Mouse (Mus musculus): Measurements from ENCODE around the gene Ksr1. TPM values are rescaled to one million over a fixed set of nuclear protein-coding genes. Genes with fewer than 3 reads are reported as not detected.
A peak's percentile ranks its signal among the peaks of the same experiment; 100 is the strongest.

The Ksr1 gene
- polyA plus RNA-seq, 1 experiment from 2014 or later: 0.67 TPM

- no peak; the same call in 1 of the 2 replicates for ATAC-seq (ENCODE audit: low FRiP score, low TSS enrichment)
- Histone ChIP-seq H3K27me3 (ENCODE audit: control insufficient read depth, insufficient read depth, low read length) (no peaks in the 10 kb centered on the region), H3K4me1 (replicated peaks; ENCODE audit: control insufficient read depth, insufficient read depth) (no peaks in the 10 kb centered on the region), H3K4me2 (replicated peaks; ENCODE audit: low read depth) (no peak overlapping the region), H3K9ac (ENCODE audit: low read length) (no peak overlapping the region), H3K36me3 (ENCODE audit: control insufficient read depth, insufficient read depth, low read length) (no peaks in the 10 kb centered on the region), H3K27ac (replicated peaks) (peak overlapping the region; percentile 53; the same call in 1 of the 2 replicates), H3K9me3 (ENCODE audit: control insufficient read depth, low read length) (no peaks in the 10 kb centered on the region), H3K4me3 (ENCODE audit: low read depth, low read length) (no peak overlapping the region)
- no peak for TF ChIP-seq CTCF (IDR thresholded peaks at IDR 0.05; ENCODE audit: low read depth)
- no peak for TF ChIP-seq EP300 (optimal IDR thresholded peaks at IDR 0.05)
- DNase-seq (ENCODE audit: low spot score): no peak
- 49% methylated on average over 11 of the region's 11 CpGs for WGBS
Observed at GRCm38 (mm10) chr11:79065463-79066190, 80.6 kb downstream of the Ksr1 start.

GRCm38 (mm10) chr11:79064311-79064710 lies 81.9 kb downstream of the Ksr1 start:
- no peak for ATAC-seq (ENCODE audit: low FRiP score, low TSS enrichment)
- Histone ChIP-seq H3K9me3 (ENCODE audit: control insufficient read depth, low read length) (no peaks in the 10 kb centered on the region), H3K36me3 (ENCODE audit: control insufficient read depth, insufficient read depth, low read length) (no peaks in the 10 kb centered on the region), H3K4me2 (replicated peaks; ENCODE audit: low read depth) (no peak overlapping the region), H3K9ac (ENCODE audit: low read length) (no peak overlapping the region), H3K27me3 (ENCODE audit: control insufficient read depth, insufficient read depth, low read length) (no peaks in the 10 kb centered on the region), H3K4me1 (replicated peaks; ENCODE audit: control insufficient read depth, insufficient read depth) (no peaks in the 10 kb centered on the region), H3K4me3 (ENCODE audit: low read depth, low read length) (no peak overlapping the region), H3K27ac (replicated peaks) (no peak overlapping the region)
- no peak for DNase-seq (ENCODE audit: low spot score)
- TF ChIP-seq CTCF (IDR thresholded peaks at IDR 0.05; ENCODE audit: low read depth) (no peak), EP300 (optimal IDR thresholded peaks at IDR 0.05) (no peak)
- 65% methylated on average over 8 of the region's 8 CpGs for WGBS

- H3K4me3 ChIP-seq (ENCODE audit: low read depth, low read length): no peak overlapping the region
- ATAC-seq (ENCODE audit: low FRiP score, low TSS enrichment) (no peak), DNase-seq (ENCODE audit: low spot score) (no peak)
- TF ChIP-seq CTCF (IDR thresholded peaks at IDR 0.05; ENCODE audit: low read depth) (no peak), EP300 (optimal IDR thresholded peaks at IDR 0.05) (no peak)
- H3K4me1 ChIP-seq (replicated peaks; ENCODE audit: control insufficient read depth, insufficient read depth): no peaks in the 10 kb centered on the region
- WGBS: 67% methylated on average over 7 of the region's 7 CpGs
- H3K36me3 ChIP-seq (ENCODE audit: control insufficient read depth, insufficient read depth, low read length): no peaks in the 10 kb centered on the region
- H3K9me3 ChIP-seq (ENCODE audit: control insufficient read depth, low read length): no peaks in the 10 kb centered on the region
- H3K4me2 ChIP-seq (replicated peaks; ENCODE audit: low read depth): no peak overlapping the region
- H3K27ac ChIP-seq (replicated peaks): no peak overlapping the region
- no peaks in the 10 kb centered on the region for H3K27me3 ChIP-seq (ENCODE audit: control insufficient read depth, insufficient read depth, low read length)
- H3K9ac ChIP-seq (ENCODE audit: low read length): no peak overlapping the region
Observed at GRCm38 (mm10) chr11:79063616-79064015, 82.6 kb downstream of the Ksr1 start.

- no peaks in the 10 kb centered on the region for H3K36me3 ChIP-seq (ENCODE audit: control insufficient read depth, insufficient read depth, low read length)
- no peak overlapping the region for H3K4me2 ChIP-seq (replicated peaks; ENCODE audit: low read depth)
- no peaks in the 10 kb centered on the region for H3K27me3 ChIP-seq (ENCODE audit: control insufficient read depth, insufficient read depth, low read length)
- H3K4me1 ChIP-seq (replicated peaks; ENCODE audit: control insufficient read depth, insufficient read depth): no peaks in the 10 kb centered on the region
- TF ChIP-seq CTCF (IDR thresholded peaks at IDR 0.05; ENCODE audit: low read depth): no peak
- TF ChIP-seq EP300 (optimal IDR thresholded peaks at IDR 0.05): no peak
- H3K9ac ChIP-seq (ENCODE audit: low read length): no peak overlapping the region
- DNase-seq (ENCODE audit: low spot score): no peak
- WGBS: 86% methylated on average over 5 of the region's 5 CpGs
- no peak overlapping the region for H3K4me3 ChIP-seq (ENCODE audit: low read depth, low read length)
- H3K27ac ChIP-seq (replicated peaks): no peak overlapping the region
- H3K9me3 ChIP-seq (ENCODE audit: control insufficient read depth, low read length): no peaks in the 10 kb centered on the region
- no peak for ATAC-seq (ENCODE audit: low FRiP score, low TSS enrichment)
Observed at GRCm38 (mm10) chr11:79062897-79063296, 83.3 kb downstream of the Ksr1 start.

GRCm38 (mm10) chr11:79061839-79062238 lies 84.4 kb downstream of the Ksr1 start:
- TF ChIP-seq CTCF (IDR thresholded peaks at IDR 0.05; ENCODE audit: low read depth) (no peak), EP300 (optimal IDR thresholded peaks at IDR 0.05) (no peak)
- Histone ChIP-seq H3K27ac (replicated peaks) (no peak overlapping the region), H3K36me3 (ENCODE audit: control insufficient read depth, insufficient read depth, low read length) (no peaks in the 10 kb centered on the region), H3K4me2 (replicated peaks; ENCODE audit: low read depth) (no peak overlapping the region), H3K9ac (ENCODE audit: low read length) (no peak overlapping the region), H3K9me3 (ENCODE audit: control insufficient read depth, low read length) (no peaks in the 10 kb centered on the region), H3K27me3 (ENCODE audit: control insufficient read depth, insufficient read depth, low read length) (no peaks in the 10 kb centered on the region), H3K4me1 (replicated peaks; ENCODE audit: control insufficient read depth, insufficient read depth) (no peaks in the 10 kb centered on the region), H3K4me3 (ENCODE audit: low read depth, low read length) (no peak overlapping the region)
- no peak for ATAC-seq (ENCODE audit: low FRiP score, low TSS enrichment)
- DNase-seq (ENCODE audit: low spot score): no peak
- 74% methylated on average over 7 of the region's 7 CpGs for WGBS

- 68% methylated on average over 5 of the region's 5 CpGs for WGBS
- no peak overlapping the region for H3K9ac ChIP-seq (ENCODE audit: low read length)
- no peaks in the 10 kb centered on the region for H3K36me3 ChIP-seq (ENCODE audit: control insufficient read depth, insufficient read depth, low read length)
- H3K9me3 ChIP-seq (ENCODE audit: control insufficient read depth, low read length): no peaks in the 10 kb centered on the region
- H3K27me3 ChIP-seq (ENCODE audit: control insufficient read depth, insufficient read depth, low read length): no peaks in the 10 kb centered on the region
- no peak overlapping the region for H3K4me2 ChIP-seq (replicated peaks; ENCODE audit: low read depth)
- no peaks in the 10 kb centered on the region for H3K4me1 ChIP-seq (replicated peaks; ENCODE audit: control insufficient read depth, insufficient read depth)
- no peak overlapping the region for H3K27ac ChIP-seq (replicated peaks)
- no peak for ATAC-seq (ENCODE audit: low FRiP score, low TSS enrichment)
- no peak for DNase-seq (ENCODE audit: low spot score)
- TF ChIP-seq CTCF (IDR thresholded peaks at IDR 0.05; ENCODE audit: low read depth): no peak
- no peak for TF ChIP-seq EP300 (optimal IDR thresholded peaks at IDR 0.05)
- H3K4me3 ChIP-seq (ENCODE audit: low read depth, low read length): no peak overlapping the region
Observed at GRCm38 (mm10) chr11:79059850-79060249, 86.4 kb downstream of the Ksr1 start.
